Mouse (Mus musculus): ENCODE results near the gene Nup188.

Nup188 gene

GRCm38 (mm10) chr2:30256616-30257350 is 29.4 kb upstream of the Nup188 start:
- DNase-seq (ENCODE audit: low spot score in 2 of 2) = no peak

- no peak for DNase-seq (ENCODE audit: low spot score in 2 of 2)
Measured at GRCm38 (mm10) chr2:30257699-30258460, 28.3 kb upstream of the Nup188 start.

GRCm38 (mm10) chr2:30258600-30258999 is 27.6 kb upstream of the Nup188 start:
- no peak for DNase-seq (ENCODE audit: low spot score in 2 of 2)

- DNase-seq (ENCODE audit: low spot score in 2 of 2) = no peak
Measured at GRCm38 (mm10) chr2:30259131-30260064, 26.8 kb upstream of the Nup188 start.

- no peak for DNase-seq (ENCODE audit: low spot score in 2 of 2)
Measured at GRCm38 (mm10) chr2:30261064-30261736, 25.0 kb upstream of the Nup188 start.

- DNase-seq (ENCODE audit: low spot score in 2 of 2) = no peak
Measured at GRCm38 (mm10) chr2:30261921-30262839, 24.0 kb upstream of the Nup188 start.

GRCm38 (mm10) chr2:30262840-30263441 is 23.3 kb upstream of the Nup188 start:
- no peak for DNase-seq (ENCODE audit: low spot score in 2 of 2)

- DNase-seq (ENCODE audit: low spot score in 2 of 2) = no peak
Measured at GRCm38 (mm10) chr2:30263811-30264210, 22.4 kb upstream of the Nup188 start.

- DNase-seq (ENCODE audit: low spot score in 2 of 2) = no peak
Measured at GRCm38 (mm10) chr2:30264671-30265519, 21.3 kb upstream of the Nup188 start.

GRCm38 (mm10) chr2:30265767-30266253 is 20.4 kb upstream of the Nup188 start, which contains the start of gene Phyhd1:
TSS of gene Phyhd1 (plus strand) at chr2:30266203.
- DNase-seq (ENCODE audit: low spot score in 2 of 2) = peak; percentile 73 to 74

GRCm38 (mm10) chr2:30266392-30266941 is 19.7 kb upstream of the Nup188 start:
- DNase-seq (ENCODE audit: low spot score in 2 of 2) = no peak

- no peak for DNase-seq (ENCODE audit: low spot score in 2 of 2)
Measured at GRCm38 (mm10) chr2:30267466-30267865, 18.7 kb upstream of the Nup188 start.

GRCm38 (mm10) chr2:30268371-30268770 is 17.8 kb upstream of the Nup188 start:
- DNase-seq (ENCODE audit: low spot score in 2 of 2) = no peak

- DNase-seq (ENCODE audit: low spot score in 2 of 2) = no peak
Measured at GRCm38 (mm10) chr2:30269241-30269990, 16.8 kb upstream of the Nup188 start.

- peak; percentile 42 to 45 for DNase-seq (ENCODE audit: low spot score in 2 of 2)
Measured at GRCm38 (mm10) chr2:30270134-30270533, 16.1 kb upstream of the Nup188 start.

- DNase-seq (ENCODE audit: low spot score in 2 of 2) = no peak
Measured at GRCm38 (mm10) chr2:30280743-30281142, 5.5 kb upstream of the Nup188 start, which contains the start of gene Gm28038. TSS of gene Gm28038 (plus strand) at chr2:30281043.

GRCm38 (mm10) chr2:30281651-30282050 is 4.5 kb upstream of the Nup188 start:
- no peak for DNase-seq (ENCODE audit: low spot score in 2 of 2)

GRCm38 (mm10) chr2:30283193-30283592 is 3.0 kb upstream of the Nup188 start:
- no peak for DNase-seq (ENCODE audit: low spot score in 2 of 2)
